Mouse (Mus musculus) lung, postnatal 25 days (tissue): Measurements from ENCODE around the gene Prkcb.

ENCODE experiments used
- DNase-seq: peaks from one replicate; pipeline ENCODE4 v3.0.0; 2022; ENCODE audit warnings: low spot score

Prkcb gene

GRCm38 (mm10) chr7:122322038-122322690, 33.6 kb downstream of the Prkcb start:
- DNase-seq, result no peak

- DNase-seq, result no peak
Observed at GRCm38 (mm10) chr7:122327942-122328341, 39.4 kb downstream of the Prkcb start.

GRCm38 (mm10) chr7:122328466-122328865, 39.9 kb downstream of the Prkcb start:
- DNase-seq, result no peak

GRCm38 (mm10) chr7:122329588-122329987, 41.0 kb downstream of the Prkcb start:
- DNase-seq, result no peak

- no peak for DNase-seq
Observed at GRCm38 (mm10) chr7:122333686-122334085, 45.1 kb downstream of the Prkcb start.

- DNase-seq, result no peak
Observed at GRCm38 (mm10) chr7:122337302-122337701, 48.8 kb downstream of the Prkcb start.

- no peak for DNase-seq
Observed at GRCm38 (mm10) chr7:122338055-122338454, 49.5 kb downstream of the Prkcb start.

GRCm38 (mm10) chr7:122339476-122339875, 50.9 kb downstream of the Prkcb start:
- DNase-seq, result no peak

GRCm38 (mm10) chr7:122341813-122342212, 53.3 kb downstream of the Prkcb start:
- no peak for DNase-seq

GRCm38 (mm10) chr7:122344656-122345055, 56.1 kb downstream of the Prkcb start:
- no peak for DNase-seq

GRCm38 (mm10) chr7:122346251-122347242, 58.0 kb downstream of the Prkcb start:
- DNase-seq, result no peak

GRCm38 (mm10) chr7:122347433-122347832, 58.9 kb downstream of the Prkcb start:
- DNase-seq, result no peak

- DNase-seq, result no peak
Observed at GRCm38 (mm10) chr7:122349961-122350360, 61.4 kb downstream of the Prkcb start.

- DNase-seq, result no peak
Observed at GRCm38 (mm10) chr7:122350741-122351140, 62.2 kb downstream of the Prkcb start.

- peak; percentile 7 for DNase-seq
Observed at GRCm38 (mm10) chr7:122351816-122352215, 63.3 kb downstream of the Prkcb start.

- no peak for DNase-seq
Observed at GRCm38 (mm10) chr7:122352566-122353277, 64.2 kb downstream of the Prkcb start.

- DNase-seq, result no peak
Observed at GRCm38 (mm10) chr7:122353329-122353728, 64.8 kb downstream of the Prkcb start.

GRCm38 (mm10) chr7:122356941-122357340, 68.4 kb downstream of the Prkcb start:
- no peak for DNase-seq

GRCm38 (mm10) chr7:122357847-122358246, 69.3 kb downstream of the Prkcb start:
- DNase-seq, result no peak

GRCm38 (mm10) chr7:122366635-122367034, 78.1 kb downstream of the Prkcb start:
- DNase-seq, result no peak

- no peak for DNase-seq
Observed at GRCm38 (mm10) chr7:122367303-122368007, 78.9 kb downstream of the Prkcb start.

GRCm38 (mm10) chr7:122370488-122370887, 81.9 kb downstream of the Prkcb start:
- DNase-seq, result no peak
